ENCODE assay signal across 18 mouse cellular contexts in the genomic region with DNA sequence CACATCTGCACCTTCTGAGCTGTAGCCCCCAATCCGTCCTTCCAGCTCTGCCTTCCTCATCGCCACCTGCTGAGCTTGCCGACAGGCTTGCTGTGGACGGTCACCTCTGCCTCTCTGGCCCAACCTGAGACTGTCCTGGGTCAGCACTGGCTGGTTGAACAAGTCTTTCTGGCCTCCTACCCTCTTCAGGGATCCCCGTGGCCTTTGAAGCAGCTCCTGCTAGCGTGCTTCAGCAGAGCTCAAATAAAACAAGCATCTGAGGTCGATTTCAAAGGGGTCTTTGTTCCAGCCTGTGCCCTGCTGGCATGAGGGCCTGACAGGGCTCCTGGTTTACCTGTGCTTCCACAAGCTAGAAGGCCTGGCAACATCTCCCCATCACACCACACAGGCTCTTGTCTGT. TPM values are rescaled to one million over a fixed set of nuclear protein-coding genes. Genes with fewer than 3 reads are reported as not detected.
DNase-seq lines count a peak whose midpoint lies in the region; ATAC-seq lines count a peak whose summit lies in the region.
"Had no signal": no experiment of that assay in that cellular context is flagged by ENCODE, and none has a peak within 500 bp of the region (broad histone marks: within the 10 kb centered on the region; RNA-seq: fewer than 3 reads in every experiment).

No protein-coding gene starts in this region.

- no peaks in the 10 kb centered on the region for H3K27me3 ChIP-seq in kidney, embryonic 16.5 days (ENCODE audit: insufficient read depth, low read length)
- no peaks in the 10 kb centered on the region for H3K27me3 ChIP-seq in embryonic facial prominence, embryonic 13.5 days
- no peaks in the 10 kb centered on the region for H3K27me3 ChIP-seq in hindbrain, embryonic 11.5 days (ENCODE audit: control insufficient read depth, insufficient read depth, low read length)
- H3K27me3 ChIP-seq in midbrain, embryonic 12.5 days: 0 out of 2 replicates have a peak, but pooled peaks cover 5% of the 10 kb centered on the region
- H3K27me3 ChIP-seq: neural tube, embryonic 12.5 days; Patski had no signal

- 0 out of 2 replicates have a peak overlapping the region, but pooled peaks have one; percentile 1 for H3K27ac ChIP-seq in kidney, embryonic 16.5 days (ENCODE audit: low read length)
- H3K27ac ChIP-seq in embryonic facial prominence, embryonic 13.5 days: peak overlapping the region; percentile 64; the same call in 1 of the 2 replicates
- 0 out of 2 replicates have a peak overlapping the region, but pooled peaks have one; percentile 36 for H3K27ac ChIP-seq in hindbrain, embryonic 11.5 days (ENCODE audit: low read depth, low read length)
- no peak overlapping the region for H3K27ac ChIP-seq in midbrain, embryonic 12.5 days (replicated peaks)
- H3K27ac ChIP-seq: neural tube, embryonic 12.5 days had no signal

- no peak overlapping the region for H3K4me2 ChIP-seq in kidney, embryonic 16.5 days (replicated peaks; ENCODE audit: low read depth, low read length)
- no peak overlapping the region for H3K4me2 ChIP-seq in embryonic facial prominence, embryonic 13.5 days
- H3K4me2 ChIP-seq in hindbrain, embryonic 11.5 days (replicated peaks; ENCODE audit: low read depth, low read length): no peak overlapping the region
- no peak overlapping the region for H3K4me2 ChIP-seq in midbrain, embryonic 12.5 days (replicated peaks)
- H3K4me2 ChIP-seq: neural tube, embryonic 12.5 days had no signal

- H3K4me1 ChIP-seq in kidney, embryonic 16.5 days (ENCODE audit: insufficient read depth, low read length): peaks cover 32% of the 10 kb centered on the region
- peaks cover 16% of the 10 kb centered on the region for H3K4me1 ChIP-seq in embryonic facial prominence, embryonic 13.5 days
- peaks cover 20% of the 10 kb centered on the region for H3K4me1 ChIP-seq in hindbrain, embryonic 11.5 days (replicated peaks; ENCODE audit: control insufficient read depth, insufficient read depth, low read length)
- H3K4me1 ChIP-seq in midbrain, embryonic 12.5 days: peaks cover 28% of the 10 kb centered on the region

- H3K9me3 ChIP-seq in kidney, embryonic 16.5 days (ENCODE audit: low read length): no peaks in the 10 kb centered on the region
- no peaks in the 10 kb centered on the region for H3K9me3 ChIP-seq in embryonic facial prominence, embryonic 13.5 days
- H3K9me3 ChIP-seq in hindbrain, embryonic 11.5 days (ENCODE audit: control insufficient read depth, low read length): no peaks in the 10 kb centered on the region
- H3K9me3 ChIP-seq in midbrain, embryonic 12.5 days: no peaks in the 10 kb centered on the region
- H3K9me3 ChIP-seq: neural tube, embryonic 12.5 days had no signal

- no peaks in the 10 kb centered on the region for H3K36me3 ChIP-seq in kidney, embryonic 16.5 days (ENCODE audit: insufficient read depth, low read length)
- H3K36me3 ChIP-seq in embryonic facial prominence, embryonic 13.5 days: no peaks in the 10 kb centered on the region
- H3K36me3 ChIP-seq in hindbrain, embryonic 11.5 days (ENCODE audit: control insufficient read depth, insufficient read depth, low read length): no peaks in the 10 kb centered on the region
- H3K36me3 ChIP-seq in midbrain, embryonic 12.5 days: no peaks in the 10 kb centered on the region
- H3K36me3 ChIP-seq: neural tube, embryonic 12.5 days had no signal

- WGBS in kidney, embryonic 16.5 days: 45% methylated on average over 7 of the region's 7 CpGs
- 35% methylated on average over 7 of the region's 7 CpGs for WGBS in embryonic facial prominence, embryonic 13.5 days
- WGBS in hindbrain, embryonic 11.5 days: 26% methylated on average over 7 of the region's 7 CpGs
- WGBS in midbrain, embryonic 12.5 days: 27% methylated on average over 7 of the region's 7 CpGs

- H3K9ac ChIP-seq in kidney, embryonic 16.5 days (replicated peaks; ENCODE audit: low read length): 0 out of 2 replicates have a peak overlapping the region, but pooled peaks have one; percentile 3
- H3K9ac ChIP-seq in embryonic facial prominence, embryonic 13.5 days: no peak overlapping the region
- H3K9ac ChIP-seq in hindbrain, embryonic 11.5 days (ENCODE audit: low read depth, low read length): peak overlapping the region; percentile 19; the same call in 1 of the 2 replicates
- 0 out of 2 replicates have a peak overlapping the region, but pooled peaks have one; percentile 3 for H3K9ac ChIP-seq in midbrain, embryonic 12.5 days (replicated peaks)
- H3K9ac ChIP-seq: neural tube, embryonic 12.5 days had no signal

- no peak for DNase-seq in kidney, postnatal 25 days
- DNase-seq in hindbrain, embryonic 11.5 days (ENCODE audit: low spot score): no peak
- no peak for DNase-seq in cerebellum, adult 8-10 months
- DNase-seq in embryo, embryonic 10 days (ENCODE audit: low spot score): no peak
- DNase-seq: adrenal gland, postnatal 14 days; cerebellum, adult 18-20 months; gastrocnemius, postnatal 36 days; lung, postnatal 10 days; right cerebral cortex, postnatal 14 days had no signal

- no peak overlapping the region for H3K4me3 ChIP-seq in kidney, embryonic 16.5 days (ENCODE audit: low read length)
- H3K4me3 ChIP-seq in embryonic facial prominence, embryonic 13.5 days: no peak overlapping the region
- H3K4me3 ChIP-seq in hindbrain, embryonic 11.5 days (ENCODE audit: low read depth, low read length): no peak overlapping the region
- H3K4me3 ChIP-seq in midbrain, embryonic 12.5 days: no peak overlapping the region
- H3K4me3 ChIP-seq: erythroblast, embryonic 14.5 days; neural tube, embryonic 12.5 days had no signal

- no peak for ATAC-seq in kidney, embryonic 16.5 days (ENCODE audit: low FRiP score, low TSS enrichment)
- no peak for ATAC-seq in embryonic facial prominence, embryonic 13.5 days (ENCODE audit: insufficient number of reproducible peaks, insufficient read depth, low FRiP score, low TSS enrichment, low read depth)
- no peak for ATAC-seq in hindbrain, embryonic 11.5 days (ENCODE audit: low FRiP score)
- no peak for ATAC-seq in midbrain, embryonic 12.5 days (ENCODE audit: low FRiP score, low read depth)
- ATAC-seq in inflammation-experienced regulatory T-cells, adult 6 months: no peak
- ATAC-seq: Patski had no signal

RNA-seq across cellular contexts. Expression of a gene that starts 24.3 kb away (rescaled TPM):
- polyA plus RNA-seq in kidney, embryonic 16.5 days (2015; fragmentation: Nextera tagmentation; extraction: Ambion mirVana): 23.7 and 27.0 TPM in 2 replicates
- polyA plus RNA-seq in embryonic facial prominence, embryonic 13.5 days (2015; fragmentation: Nextera tagmentation; extraction: Ambion mirVana): 17.3 and 17.8 TPM in 2 replicates
- 48.9 and 66.8 TPM in 2 replicates for polyA plus RNA-seq in hindbrain, embryonic 11.5 days (2014; fragmentation: Nextera tagmentation; extraction: Ambion mirVana)
- polyA plus RNA-seq in midbrain, embryonic 12.5 days (2016; fragmentation: Nextera tagmentation; extraction: Ambion mirVana): 53.5 and 56.2 TPM in 2 replicates
- polyA plus RNA-seq in inflammation-experienced regulatory T-cells, adult 6 months (2017; shearing (Covaris generic)): 10 to 100 TPM; 24.9 to 41.2 (median 27.0) TPM

RNA-seq across cellular contexts. Expression of a gene that starts 39.1 kb away (rescaled TPM):
- 257 and 266 TPM in 2 replicates for polyA plus RNA-seq in kidney, embryonic 16.5 days (2015; fragmentation: Nextera tagmentation; extraction: Ambion mirVana)
- 88.5 and 92.7 TPM in 2 replicates for polyA plus RNA-seq in embryonic facial prominence, embryonic 13.5 days (2015; fragmentation: Nextera tagmentation; extraction: Ambion mirVana)
- 62.7 and 65.2 TPM in 2 replicates for polyA plus RNA-seq in hindbrain, embryonic 11.5 days (2014; fragmentation: Nextera tagmentation; extraction: Ambion mirVana)
- polyA plus RNA-seq in midbrain, embryonic 12.5 days (2016; fragmentation: Nextera tagmentation; extraction: Ambion mirVana): 50.4 and 64.8 TPM in 2 replicates
- polyA plus RNA-seq in inflammation-experienced regulatory T-cells, adult 6 months (2017; shearing (Covaris generic)): 1 to 10 TPM in 2 of 3 experiments, not detected in 1; 1.7 to 2.3 TPM

RNA-seq across cellular contexts. Expression of a gene that starts 45.7 kb away (rescaled TPM):
- polyA plus RNA-seq in kidney, embryonic 16.5 days (2015; fragmentation: Nextera tagmentation; extraction: Ambion mirVana): not detected in 2 replicates
- polyA plus RNA-seq in embryonic facial prominence, embryonic 13.5 days (2015; fragmentation: Nextera tagmentation; extraction: Ambion mirVana): not detected in 2 replicates
- not detected in 2 replicates for polyA plus RNA-seq in hindbrain, embryonic 11.5 days (2014; fragmentation: Nextera tagmentation; extraction: Ambion mirVana)
- not detected in 2 replicates for polyA plus RNA-seq in midbrain, embryonic 12.5 days (2016; fragmentation: Nextera tagmentation; extraction: Ambion mirVana)
- polyA plus RNA-seq in inflammation-experienced regulatory T-cells, adult 6 months (2017; shearing (Covaris generic)): not detected
- polyA plus RNA-seq: erythroblast, embryonic 14.5 days; neural tube, embryonic 12.5 days; Patski; stomach, embryonic 14.5 days; urinary bladder, adult 2 months had no signal

Comparison
In these comparisons a context has a peak if more than half of its experiments do, and no peak if none do; other contexts are left out.
1. RNA of a gene that starts 39.1 kb away (polyA plus RNA-seq): 257 to 266 TPM in kidney, embryonic 16.5 days, 88.5 to 92.7 TPM in embryonic facial prominence, embryonic 13.5 days, 62.7 to 65.2 TPM in hindbrain, embryonic 11.5 days and 50.4 to 64.8 TPM in midbrain, embryonic 12.5 days; 1.7 to 2.3 TPM in inflammation-experienced regulatory T-cells, adult 6 months; every median in the first group is over 10 times any median in the second.